Mouse (Mus musculus) gastrocnemius, adult 8-10 months (tissue): ENCODE results near the gene Rab7. TPM values are rescaled to one million over a fixed set of nuclear protein-coding genes. Genes with fewer than 3 reads are reported as not detected.
A peak's percentile ranks its signal among the peaks of the same experiment; 100 is the strongest.
"Not testable (repeated sequence)": the region's sequence is repeated elsewhere in the genome, so short reads cannot be mapped to it uniquely, and the experiment has no call there.

ENCODE experiments used
- DNase-seq, 2 experiments: peaks; one replicate each; pipeline ENCODE4 v3.0.0; 2022; ENCODE audit warnings: low spot score in 2 of 2
- microRNA-seq: library from miRNA; unstranded; fragments of <30 nt; microRNA quantifications from one replicate; pipeline ENCODE4 v1.2.0, GENCODE M21; 2022
- total RNA-seq, 4 experiments: library from RNA; stranded (reverse); gene quantifications; 2 replicates each; pipeline ENCODE4 v1.2.4; 2022

The Rab7 gene
- total RNA-seq, 4 experiments from 2014 or later, result 288 to 464 (median 323) TPM

DNA sequence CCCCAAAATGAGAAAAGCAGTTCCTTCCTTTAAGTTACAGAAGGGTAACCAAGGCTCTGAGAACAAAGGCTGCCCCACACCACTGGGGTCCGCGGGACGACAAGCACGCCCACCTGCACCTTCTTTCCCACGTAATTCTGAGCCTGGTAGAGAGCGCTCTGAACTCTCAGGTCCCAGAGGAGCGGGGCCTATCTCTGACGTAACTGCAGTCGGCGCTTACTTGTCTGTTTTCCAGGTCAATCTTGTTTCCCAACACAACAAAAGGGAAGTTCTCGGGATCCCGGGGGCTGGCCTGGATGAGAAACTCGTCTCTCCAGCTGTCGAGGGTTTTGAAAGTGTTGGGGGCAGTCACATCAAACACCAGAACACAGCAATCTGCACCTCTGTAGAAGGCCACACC, 40.3 kb downstream of the Rab7 start:
- not testable (repeated sequence) for DNase-seq

GRCm38 (mm10) chr6:88003439-88003838, 41.6 kb downstream of the Rab7 start:
- DNase-seq, result no peak

DNA sequence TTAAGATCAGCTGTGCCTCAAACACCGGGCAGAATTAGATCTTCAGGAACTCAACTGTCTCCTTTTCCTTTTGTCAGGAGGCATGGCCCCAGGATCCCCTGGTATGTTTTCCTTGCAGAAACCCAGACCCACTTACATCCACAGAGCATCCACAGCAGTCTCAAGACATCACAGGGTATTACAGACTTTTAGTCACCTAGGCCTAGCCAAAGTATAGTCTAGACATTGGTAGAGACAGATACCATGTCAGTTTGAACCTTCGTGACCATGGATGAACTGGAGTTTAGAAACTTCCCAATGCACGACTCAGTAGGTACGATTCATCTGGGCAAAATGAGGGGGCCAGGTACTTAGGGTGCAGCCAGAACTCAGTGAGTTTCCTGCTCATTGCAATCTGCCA, 46.7 kb downstream of the Rab7 start:
- no peak for DNase-seq

- DNase-seq, result peak; percentile 68 to 73
These were observed 47.3 kb downstream of the Rab7 start for GRCm38 (mm10) chr6:87997706-87998265.

DNA sequence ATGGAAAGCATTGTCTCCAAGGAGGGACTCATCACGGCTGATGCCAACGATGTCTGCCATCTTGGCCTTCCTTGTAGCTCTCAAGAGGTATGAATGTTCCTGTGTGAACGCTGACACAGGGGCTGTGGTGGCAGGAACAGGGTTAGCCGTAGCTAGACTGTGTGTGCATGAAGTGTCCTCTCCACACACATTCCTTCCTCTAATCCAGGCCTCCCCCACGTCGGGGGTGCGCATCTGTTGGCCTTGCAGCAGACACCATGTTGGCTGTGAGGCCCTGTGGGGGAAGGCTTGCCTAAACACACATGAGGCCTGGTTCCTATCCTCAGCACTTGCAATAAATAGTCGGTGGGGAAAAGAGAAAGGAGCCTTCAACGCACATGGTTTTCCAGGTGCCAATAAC, 48.5 kb downstream of the Rab7 start:
- no peak for DNase-seq

DNA sequence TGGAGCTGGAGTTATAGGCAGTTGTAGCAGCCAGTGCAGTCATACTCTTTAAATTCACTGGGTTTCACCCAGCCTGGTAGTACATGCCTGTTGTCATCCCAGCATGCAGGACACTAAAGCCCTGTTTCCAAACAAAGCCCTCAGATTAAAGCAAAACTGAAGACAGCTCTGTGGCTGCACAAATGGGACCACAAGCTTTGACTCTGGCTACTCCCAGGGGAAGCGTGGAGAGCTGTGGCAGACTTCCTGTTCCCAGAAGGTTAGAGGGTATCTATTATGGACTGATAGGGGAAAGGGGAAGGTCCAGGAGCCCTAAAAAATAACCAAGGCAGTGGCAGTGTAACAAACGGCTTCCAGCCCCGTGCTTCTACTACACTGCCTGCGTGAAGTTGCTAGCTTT, 49.6 kb downstream of the Rab7 start:
- DNase-seq, result no peak

DNA sequence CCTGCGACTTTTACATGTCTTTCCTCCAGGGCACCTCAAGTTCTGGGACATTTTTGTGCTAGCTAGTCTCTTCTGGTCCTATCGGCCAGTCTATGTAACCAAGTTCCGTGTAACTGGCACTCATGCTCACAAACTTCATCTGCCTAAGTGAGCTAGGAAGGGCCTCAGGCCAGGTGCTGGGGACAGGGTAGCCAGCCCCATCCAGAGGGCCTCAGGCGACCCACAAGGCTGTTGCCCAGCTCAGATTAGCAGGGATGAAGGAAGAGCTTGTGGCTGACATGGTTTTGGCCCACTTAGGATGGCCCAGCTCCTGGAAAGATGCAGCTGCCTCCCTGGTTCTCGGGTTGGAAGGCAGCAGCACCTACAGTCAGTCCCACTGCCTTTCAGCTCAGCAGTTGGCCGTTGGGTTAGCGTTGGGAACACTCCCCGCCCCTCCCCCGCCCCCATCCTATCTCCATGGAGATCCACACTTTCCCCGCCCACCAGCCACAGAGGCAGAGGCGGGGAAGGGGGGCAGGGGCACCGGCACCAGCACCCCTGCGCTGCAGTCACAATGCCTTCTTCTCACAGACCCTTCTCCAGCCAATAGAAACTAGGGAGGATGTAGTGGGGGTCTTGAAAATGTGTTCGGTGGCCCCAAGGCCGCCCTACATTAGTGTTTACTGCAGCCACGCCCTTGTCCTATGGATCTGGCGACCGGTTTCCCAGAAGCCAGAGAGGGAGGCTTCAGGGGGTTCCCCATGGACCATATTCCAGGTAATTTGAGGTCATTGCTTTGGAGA, 51.1 kb downstream of the Rab7 start:
- DNase-seq, result no peak

GRCm38 (mm10) chr6:87992733-87993132, 52.3 kb downstream of the Rab7 start:
- DNase-seq, result peak; percentile 11 to 22

DNA sequence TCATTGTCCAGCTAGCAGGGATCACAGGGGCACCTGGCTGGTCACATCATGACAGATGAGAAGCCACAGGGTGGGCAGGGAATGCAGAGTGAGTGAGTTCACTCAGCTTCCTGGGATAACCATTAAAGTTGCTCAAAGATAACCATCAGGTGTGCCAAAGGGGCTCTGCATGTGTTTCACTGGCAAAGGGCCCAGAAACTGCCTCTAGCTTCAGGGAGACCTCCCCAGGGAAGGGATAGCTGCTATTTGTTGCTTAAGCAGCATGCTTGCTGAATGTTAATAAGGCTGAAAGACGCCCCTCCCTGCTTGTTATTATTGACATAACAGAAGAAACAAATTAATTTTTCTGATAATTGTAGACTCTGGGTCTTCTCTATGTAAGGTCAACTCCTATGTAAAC, 53.2 kb downstream of the Rab7 start:
- no peak for DNase-seq

DNA sequence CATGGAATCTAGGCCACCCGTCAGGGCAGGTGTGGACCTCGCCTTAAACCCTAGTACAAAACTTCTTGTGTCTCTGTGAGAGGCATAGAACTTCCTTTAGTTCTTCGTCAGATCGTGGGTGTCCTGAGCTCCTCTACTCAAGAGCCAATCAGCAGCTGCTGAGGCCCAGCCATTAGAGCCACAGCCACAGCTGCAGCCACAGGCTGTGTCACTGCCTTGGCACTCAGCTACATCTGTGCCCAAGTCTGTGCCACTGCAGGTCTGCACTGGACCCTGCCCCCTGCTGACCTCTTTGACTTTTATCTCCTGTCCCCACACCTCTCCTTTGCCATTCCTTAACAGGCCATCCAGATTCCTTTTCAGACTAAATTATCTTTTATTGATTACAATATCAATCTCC, 53.9 kb downstream of the Rab7 start:
- DNase-seq, result no peak

GRCm38 (mm10) chr6:87982506-87982905, 62.6 kb downstream of the Rab7 start:
- no peak for DNase-seq

GRCm38 (mm10) chr6:87981547-87982256, 63.4 kb downstream of the Rab7 start, which contains the start of gene H1fx:
Gene H1fx, minus strand, starts transcription at chr6:87981637.
- DNase-seq, result peak in 1 of 2 experiments; percentile 41

DNA sequence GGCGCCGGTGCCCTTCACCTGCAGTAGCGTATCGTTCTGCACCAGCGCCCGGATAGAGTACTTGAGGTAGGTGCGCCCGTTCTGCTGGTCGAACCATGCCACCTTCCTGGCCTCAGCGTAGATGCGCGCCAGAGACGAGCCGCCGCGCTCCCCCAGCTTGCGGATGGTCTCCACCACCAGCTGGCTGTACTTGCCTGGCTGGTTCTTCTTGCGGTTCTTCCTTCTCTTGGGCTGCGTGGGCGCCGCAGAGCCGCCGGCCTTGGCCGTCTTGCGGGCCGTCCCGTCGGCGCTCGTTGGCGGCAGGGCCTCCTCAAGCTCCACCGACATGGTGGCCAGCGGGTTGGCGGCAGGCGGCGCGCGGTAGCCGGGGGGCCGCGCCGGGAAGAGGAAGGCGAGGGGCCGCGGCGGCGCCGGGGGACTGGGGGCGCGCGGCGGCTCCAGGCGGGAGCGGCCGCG, 64.0 kb downstream of the Rab7 start:
- DNase-seq, result no peak

DNA sequence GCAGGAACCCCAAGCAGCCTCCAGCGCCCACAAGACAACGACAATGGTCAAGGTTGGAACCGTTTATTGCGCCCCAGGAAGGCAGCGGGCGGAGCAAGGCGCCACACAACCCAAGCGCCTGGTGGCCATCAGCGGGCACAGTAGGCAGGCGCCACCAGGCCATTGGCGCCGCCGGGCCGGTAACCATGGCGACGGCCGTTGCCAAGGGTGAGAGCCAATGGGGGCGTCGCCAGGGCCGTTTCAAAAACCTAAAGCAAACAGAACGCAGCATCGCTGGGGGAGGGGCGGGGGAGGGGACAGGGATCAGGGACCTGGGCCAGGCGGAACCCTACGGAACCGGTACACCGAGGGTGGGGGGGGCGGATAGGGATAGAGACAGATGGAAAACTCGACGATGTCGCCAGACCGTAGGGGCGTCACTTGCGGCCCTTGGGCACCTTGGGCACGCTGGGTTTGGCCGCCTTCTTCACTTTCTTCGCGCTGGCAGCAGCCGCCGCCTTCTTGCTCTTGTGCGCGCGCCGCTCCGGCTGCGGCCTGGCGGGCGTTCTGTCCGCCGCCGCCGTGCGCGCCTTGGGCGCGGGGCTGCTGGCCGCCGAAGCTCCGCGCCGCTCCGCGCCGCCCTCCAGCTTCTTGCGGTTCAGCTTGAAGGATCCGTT, 64.6 kb downstream of the Rab7 start:
- DNase-seq, result no peak

GRCm38 (mm10) chr6:87979728-87980127, 65.3 kb downstream of the Rab7 start:
- DNase-seq, result no peak

DNA sequence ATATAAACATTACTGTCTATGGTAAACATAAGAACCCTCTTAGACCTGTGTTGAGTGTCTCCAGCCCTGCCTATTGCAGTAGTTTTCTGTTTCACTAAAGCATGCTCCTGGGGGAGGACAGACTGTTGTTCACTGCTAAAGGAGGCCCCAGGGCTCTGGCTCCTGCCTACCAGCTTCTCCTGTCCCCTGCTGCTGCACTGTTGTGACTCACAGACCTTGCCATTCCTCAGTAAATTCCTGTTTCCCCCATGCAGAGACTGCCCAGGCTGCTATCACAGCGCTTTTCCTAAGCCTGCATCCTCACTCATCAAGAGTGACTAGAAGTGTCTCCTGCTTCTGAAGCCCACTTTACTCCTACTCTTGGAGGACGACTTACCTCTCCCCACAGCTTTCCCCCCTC, 75.0 kb downstream of the Rab7 start:
- no peak for DNase-seq

- not testable (repeated sequence) for DNase-seq
These were observed 82.6 kb downstream of the Rab7 start for GRCm38 (mm10) chr6:87962457-87962856.

Small RNA genes within 50 kb of the gene (microRNA-seq; reads per million reads assigned to microRNA genes)
- not detected for gene Gm47286

Other genes starting within 250 kb of the Rab7 start
- gene Rab43, start 233.1 kb downstream of the Rab7 start, total RNA-seq, result 1 to 10 TPM; 3.6 to 5.4 (median 4.5) TPM
- 1 to 10 TPM in 1 of 4 experiments, under 1 TPM in 1, not detected in 2; 0.48 to 1.0 TPM for gene Gm45140, start 209.5 kb downstream of the Rab7 start, total RNA-seq
- 10 to 100 TPM; 13.1 to 23.1 (median 18.4) TPM for gene Isy1, start 206.5 kb downstream of the Rab7 start, total RNA-seq
- gene Cnbp, start 194.2 kb downstream of the Rab7 start, total RNA-seq, result 100 to 1,000 TPM; 567 to 637 (median 580) TPM
- 10 to 100 TPM; 26.5 to 33.6 (median 28.8) TPM for gene Copg1, start 157.5 kb downstream of the Rab7 start, total RNA-seq
- 1 to 10 TPM; 3.6 to 6.9 (median 6.6) TPM for gene Hmces, start 131.3 kb downstream of the Rab7 start, total RNA-seq
- 1 to 10 TPM in 2 of 4 experiments, under 1 TPM in 1, not detected in 1; 0.34 to 1.9 (median 1.3) TPM for gene H1fx, start 63.6 kb downstream of the Rab7 start, total RNA-seq
- gene Rpn1, start 39.2 kb upstream of the Rab7 start, total RNA-seq, result 100 to 1,000 TPM in 1 of 4 experiments, 10 to 100 TPM in 3; 67.2 to 101 (median 85.6) TPM
- gene Gata2, start 148.6 kb upstream of the Rab7 start, total RNA-seq, result 1 to 10 TPM; 3.0 to 6.0 (median 4.1) TPM
- gene Dnajb8, start 177.0 kb upstream of the Rab7 start, total RNA-seq, result not detected